Mouse (Mus musculus) small intestine, adult 2 months (tissue): Measurements from ENCODE around the gene Olfr586.

Experiments
- CTCF ChIP-seq: fragments of 200-500 bp; IDR thresholded peaks from 2 replicates; pipeline ENCODE4 v1.5.1; 2012; ENCODE audit warnings: low read depth, mild to moderate bottlenecking, control low read depth, inconsistent platforms, low read length, moderate library complexity, mixed read lengths; ENCODE audit not compliant: insufficient replicate concordance, insufficient read length; ENCODE audit errors: extremely low read depth
- POLR2A ChIP-seq: fragments of 200-500 bp; IDR thresholded peaks from 2 replicates; pipeline ENCODE4 v1.6.1; 2012; ENCODE audit warnings: low read depth, mild to moderate bottlenecking, control low read depth, inconsistent platforms, low read length, moderate library complexity

DNA sequence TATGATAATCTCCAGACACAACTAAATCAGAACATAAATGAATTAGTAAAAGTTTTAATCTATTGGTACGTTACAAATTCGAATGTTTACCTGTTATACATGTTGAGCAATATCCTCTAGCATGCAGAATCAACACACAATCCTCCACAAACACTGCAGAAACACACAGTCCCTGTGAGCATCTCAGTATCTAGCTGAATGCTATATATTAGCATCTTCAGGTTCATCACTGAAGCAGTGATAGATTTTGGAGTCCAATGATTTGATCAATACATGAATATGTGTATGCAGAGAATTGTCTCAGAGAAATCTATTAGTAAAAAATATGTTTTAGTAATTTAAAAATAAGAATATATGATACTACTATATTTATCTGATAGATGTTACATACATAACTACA, 30.8 kb upstream of the Olfr586 start, which contains the start of gene Olfr589:
- no peak for TF ChIP-seq POLR2A
- TF ChIP-seq CTCF, result no peak
